Mouse (Mus musculus) kidney, adult 2 months (tissue): Measurements from ENCODE around the gene 2010300C02Rik. TPM values are rescaled to one million over a fixed set of nuclear protein-coding genes. Genes with fewer than 3 reads are reported as not detected.

Experiments
- DNase-seq: peaks from one replicate; pipeline ENCODE4 v3.0.0; 2021
- H3K27ac ChIP-seq: fragments of 200-500 bp; 2 replicates; pipeline ENCODE4 v1.5.1; 2012; ENCODE audit warnings: low read depth, low read length, control low read depth, inconsistent platforms; ENCODE audit not compliant: insufficient read depth
- H3K27me3 ChIP-seq: fragments of 200-500 bp; replicated peaks from 2 replicates; pipeline ENCODE4 v1.6.1; 2012; ENCODE audit warnings: mild to moderate bottlenecking, moderate library complexity, low read length, inconsistent platforms; ENCODE audit not compliant: control insufficient read depth, insufficient read depth
- H3K36me3 ChIP-seq: fragments of 200-500 bp; 2 replicates; pipeline ENCODE4 v1.6.1; 2012; ENCODE audit warnings: mild to moderate bottlenecking, moderate library complexity, low read length, inconsistent platforms; ENCODE audit not compliant: control insufficient read depth, insufficient read depth
- H3K4me1 ChIP-seq: fragments of 200-500 bp; 2 replicates; pipeline ENCODE4 v1.6.1; 2011; ENCODE audit warnings: low read length; ENCODE audit not compliant: control insufficient read depth, insufficient read depth
- H3K4me3 ChIP-seq: fragments of 200-500 bp; 2 replicates; pipeline ENCODE4 v1.5.1; 2011; ENCODE audit warnings: mild to moderate bottlenecking, low read depth, low read length, control low read depth; ENCODE audit not compliant: insufficient read depth
- CTCF ChIP-seq: fragments of 200-500 bp; conservative IDR thresholded peaks from 2 replicates; pipeline ENCODE4 v1.5.1; 2011; ENCODE audit warnings: low read depth, mild to moderate bottlenecking, control low read depth, low read length, moderate library complexity, mixed read lengths; ENCODE audit not compliant: insufficient read depth, insufficient read length
- POLR2A ChIP-seq: fragments of 200-500 bp; IDR thresholded peaks from one replicate; pipeline ENCODE4 v1.6.1; 2011; ENCODE audit warnings: low read depth, low read length, control low read depth
- WGBS: fragments of 180-500 bp; shearing (Covaris S2); methylation state at CpG from one replicate; pipeline ENCODE4 v1.1.7; 2018; 5-methylcytosine and 5-hydroxymethylcytosine counted together
- polyA plus RNA-seq: library from polyadenylated mRNA; depleted of rRNA; stranded (reverse); fragments of >200 nt; gene quantifications from 2 replicates; pipeline ENCODE4 v1.2.3, GENCODE M21; 2012

2010300C02Rik gene
- polyA plus RNA-seq, 1 experiment = 0.86 TPM

GRCm38 (mm10) chr1:37686953-37687441 is 32.9 kb downstream of the 2010300C02Rik start:
- Histone ChIP-seq H3K27me3 (no peaks in the 10 kb centered on the region), H3K4me3 (no peak overlapping the region), H3K4me1 (no peaks in the 10 kb centered on the region), H3K27ac (no peak overlapping the region), H3K36me3 (no peaks in the 10 kb centered on the region)
- DNase-seq = no peak
- TF ChIP-seq POLR2A (no peak), CTCF (no peak)
- WGBS = 81% methylated on average over 15 of the region's 15 CpGs

GRCm38 (mm10) chr1:37678327-37679123 is 41.4 kb downstream of the 2010300C02Rik start:
- no peaks in the 10 kb centered on the region for H3K4me1 ChIP-seq
- TF ChIP-seq POLR2A = no peak
- TF ChIP-seq CTCF = peak; percentile 89
- 66% methylated on average over 9 of the region's 9 CpGs for WGBS

GRCm38 (mm10) chr1:37676967-37677512 is 42.8 kb downstream of the 2010300C02Rik start:
- 77% methylated on average over 7 of the region's 7 CpGs for WGBS
- no peak for TF ChIP-seq POLR2A
- TF ChIP-seq CTCF = no peak
- no peak overlapping the region for H3K27ac ChIP-seq
- H3K36me3 ChIP-seq = no peaks in the 10 kb centered on the region
- H3K4me1 ChIP-seq = no peaks in the 10 kb centered on the region
- H3K4me3 ChIP-seq = no peak overlapping the region
- DNase-seq = no peak
- H3K27me3 ChIP-seq = no peaks in the 10 kb centered on the region

More at GRCm38 (mm10) chr1:37678327-37679123, 41.4 kb downstream of the 2010300C02Rik start:
- DNase-seq = peak; percentile 71
- no peaks in the 10 kb centered on the region for H3K27me3 ChIP-seq
- H3K27ac ChIP-seq = no peak overlapping the region
- no peaks in the 10 kb centered on the region for H3K36me3 ChIP-seq
- no peak overlapping the region for H3K4me3 ChIP-seq

GRCm38 (mm10) chr1:37675444-37675843 is 44.4 kb downstream of the 2010300C02Rik start:
- TF ChIP-seq POLR2A = no peak
- TF ChIP-seq CTCF = no peak
- 63% methylated on average over 6 of the region's 6 CpGs for WGBS
- no peak for DNase-seq
- H3K4me1 ChIP-seq = no peaks in the 10 kb centered on the region
- H3K27me3 ChIP-seq = no peaks in the 10 kb centered on the region
- H3K36me3 ChIP-seq = no peaks in the 10 kb centered on the region
- no peak overlapping the region for H3K27ac ChIP-seq
- no peak overlapping the region for H3K4me3 ChIP-seq

- WGBS = 88% methylated on average over 8 of the region's 8 CpGs
Observed at GRCm38 (mm10) chr1:37674266-37674665, 45.6 kb downstream of the 2010300C02Rik start.

GRCm38 (mm10) chr1:37671316-37671715 is 48.6 kb downstream of the 2010300C02Rik start:
- 29% methylated on average over 4 of the region's 4 CpGs for WGBS

More at GRCm38 (mm10) chr1:37674266-37674665, 45.6 kb downstream of the 2010300C02Rik start:
- no peaks in the 10 kb centered on the region for H3K4me1 ChIP-seq
- H3K36me3 ChIP-seq = no peaks in the 10 kb centered on the region
- TF ChIP-seq POLR2A = no peak
- no peak for TF ChIP-seq CTCF
- H3K27ac ChIP-seq = no peak overlapping the region
- H3K4me3 ChIP-seq = no peak overlapping the region
- no peaks in the 10 kb centered on the region for H3K27me3 ChIP-seq
- no peak for DNase-seq

GRCm38 (mm10) chr1:37667386-37667785 is 52.5 kb downstream of the 2010300C02Rik start:
- no peak overlapping the region for H3K4me3 ChIP-seq
- no peak for DNase-seq
- H3K36me3 ChIP-seq = no peaks in the 10 kb centered on the region
- no peak overlapping the region for H3K27ac ChIP-seq
- 78% methylated on average over 6 of the region's 6 CpGs for WGBS
- no peaks in the 10 kb centered on the region for H3K4me1 ChIP-seq
- TF ChIP-seq POLR2A (no peak), CTCF (no peak)
- no peaks in the 10 kb centered on the region for H3K27me3 ChIP-seq

More at GRCm38 (mm10) chr1:37671316-37671715, 48.6 kb downstream of the 2010300C02Rik start:
- H3K4me1 ChIP-seq = no peaks in the 10 kb centered on the region
- H3K27ac ChIP-seq = no peak overlapping the region
- H3K4me3 ChIP-seq = no peak overlapping the region
- TF ChIP-seq POLR2A (no peak), CTCF (no peak)
- no peaks in the 10 kb centered on the region for H3K36me3 ChIP-seq
- no peaks in the 10 kb centered on the region for H3K27me3 ChIP-seq
- no peak for DNase-seq
